Mouse (Mus musculus) kidney, postnatal 36 days (tissue): ENCODE measurements around the gene Mgea5.

Source experiments
- DNase-seq, 2 experiments: peaks; one replicate each; pipeline ENCODE4 v3.0.0; 2021 to 2022; ENCODE audit warnings: mixed read lengths in 2 of 2

The Mgea5 gene

DNA sequence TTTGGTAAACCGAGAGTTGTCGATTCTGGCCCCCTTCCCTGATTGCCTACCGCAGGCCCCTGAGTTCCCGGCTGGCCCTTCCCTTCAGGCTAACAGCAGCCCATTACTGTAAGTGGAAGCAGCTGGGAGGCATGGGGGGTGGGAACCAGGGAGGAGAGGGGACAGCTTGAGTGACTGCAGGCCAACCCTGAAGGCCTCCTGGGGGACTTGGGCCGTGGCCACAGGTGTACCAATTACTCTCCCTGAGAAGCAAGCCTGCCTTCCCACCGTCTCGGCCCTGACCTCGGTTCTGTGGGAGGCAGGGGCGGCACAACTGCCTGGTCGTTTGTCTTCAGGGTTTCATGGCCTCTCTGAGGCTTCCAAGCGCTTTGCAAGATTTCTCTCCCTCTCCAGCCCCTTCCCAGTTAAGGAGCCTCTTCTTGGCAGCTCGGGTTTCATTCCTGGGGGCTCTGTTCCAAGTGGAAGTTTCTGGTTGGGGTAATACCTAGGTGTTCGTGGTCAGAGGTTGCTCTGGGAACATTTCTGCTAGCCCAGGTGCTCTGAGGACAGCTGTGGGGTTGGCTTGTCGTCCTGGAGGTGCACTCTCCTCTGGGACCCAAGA, 57.9 kb downstream of the Mgea5 start:
- no peak for DNase-seq

DNA sequence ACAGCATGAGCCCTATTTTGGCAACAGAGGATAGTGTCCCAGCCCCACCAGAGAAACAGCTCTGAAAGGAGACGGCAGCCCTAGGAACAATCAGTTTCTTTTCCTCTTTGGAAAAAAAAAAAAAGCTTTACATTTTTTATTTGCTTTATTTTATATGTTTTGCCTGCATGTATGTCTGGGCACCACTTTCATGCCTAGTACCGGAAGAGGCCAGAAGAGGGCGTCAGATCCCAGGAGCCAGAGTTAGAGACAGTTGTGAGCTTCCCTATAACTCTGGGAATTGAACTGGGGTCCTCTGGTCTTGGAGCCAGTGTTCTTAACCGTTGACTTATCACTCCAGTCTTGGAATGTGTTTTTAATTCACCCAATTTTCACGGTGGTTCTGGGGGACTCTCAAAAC, 61.4 kb downstream of the Mgea5 start:
- no peak for DNase-seq

DNA sequence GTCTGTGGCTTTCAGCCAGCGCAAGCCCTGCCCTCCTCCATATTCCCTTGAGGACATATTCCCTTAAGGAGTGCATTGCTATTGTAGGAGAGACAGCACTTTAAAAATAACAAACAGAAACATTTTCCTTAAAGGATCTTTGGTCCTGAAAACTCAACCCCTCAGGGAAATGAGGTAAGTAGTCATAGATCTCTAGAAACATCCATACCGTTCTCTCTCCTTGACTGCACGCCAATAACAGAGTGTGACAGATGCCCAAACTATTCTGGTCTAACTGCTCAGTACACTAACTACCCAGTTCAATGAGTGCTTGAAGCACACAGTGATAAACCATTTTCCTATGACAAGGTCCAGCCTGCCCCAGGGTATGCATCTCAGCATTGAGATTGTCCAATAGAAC, 65.4 kb downstream of the Mgea5 start:
- no peak for DNase-seq

DNA sequence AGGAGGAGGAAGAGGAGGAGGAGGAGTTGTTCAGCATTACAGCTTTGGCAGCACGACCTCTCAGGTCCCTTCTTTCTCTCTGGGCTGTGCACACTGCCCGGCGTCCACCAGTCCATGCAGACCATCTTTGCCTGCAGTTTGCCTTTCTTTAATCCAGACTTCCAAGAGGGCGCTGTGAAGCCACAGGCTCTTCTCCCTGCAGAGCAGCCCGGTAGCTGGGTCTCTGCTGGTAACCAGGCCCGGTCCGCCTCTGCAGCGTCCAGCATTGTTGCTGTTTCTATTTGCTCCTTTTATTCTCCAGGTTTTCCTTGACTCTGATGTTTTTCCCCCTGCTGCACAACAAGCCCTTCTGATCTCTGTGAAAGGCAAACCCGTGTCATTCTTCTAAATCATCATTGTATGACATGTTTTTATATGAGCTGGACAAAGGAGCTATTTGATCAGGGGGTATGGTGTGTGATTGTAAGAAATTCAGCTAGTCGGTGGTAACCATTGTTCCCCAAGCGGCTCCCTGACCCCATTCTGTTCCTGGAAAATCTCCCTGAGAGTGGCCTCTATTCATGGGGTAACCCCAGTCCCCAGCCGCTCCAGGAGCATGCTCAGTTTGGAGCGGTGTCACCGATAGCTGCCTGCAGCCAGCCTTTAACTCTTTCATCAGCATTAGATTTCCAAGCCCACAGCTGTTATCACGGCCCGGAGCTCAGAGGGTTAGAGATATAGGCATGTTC, 66.0 kb downstream of the Mgea5 start:
- DNase-seq, result peak; percentile 16 to 40

DNA sequence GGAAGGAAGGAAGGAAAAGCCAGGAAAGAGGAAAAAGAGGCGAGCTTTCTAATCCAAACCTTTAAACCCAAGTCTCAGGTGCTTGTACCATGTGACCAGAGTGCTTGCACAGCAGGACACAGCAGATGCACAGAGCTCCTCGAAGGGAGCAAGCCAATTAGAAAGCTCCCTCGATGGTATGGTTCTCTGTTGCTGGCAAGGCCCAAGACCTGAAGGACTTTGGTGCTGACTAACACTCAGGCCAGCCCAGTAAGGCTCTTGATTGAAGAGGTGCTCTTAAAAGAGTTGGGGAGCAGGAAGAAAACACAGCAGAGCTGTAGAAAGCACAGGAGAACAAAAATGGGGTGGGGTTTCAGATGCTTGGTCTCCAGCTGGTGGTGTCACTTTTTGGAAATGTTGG, 74.9 kb downstream of the Mgea5 start:
- DNase-seq, result no peak
